Mouse (Mus musculus) lung, adult 18-20 months (tissue): ENCODE results near the gene Ifrd2.

Experiments used
- DNase-seq, 2 experiments: peaks; one replicate each; pipeline ENCODE4 v3.0.0; 2022; ENCODE audit warnings: mixed read lengths in 2 of 2

The Ifrd2 gene

GRCm38 (mm10) chr9:107625351-107626128, 38.1 kb downstream of the Ifrd2 start:
- DNase-seq: no peak

- DNase-seq: no peak
Observed at GRCm38 (mm10) chr9:107626158-107626843, 38.9 kb downstream of the Ifrd2 start.

GRCm38 (mm10) chr9:107626844-107627277, 39.4 kb downstream of the Ifrd2 start:
- peak; percentile 77 to 88 for DNase-seq

DNA sequence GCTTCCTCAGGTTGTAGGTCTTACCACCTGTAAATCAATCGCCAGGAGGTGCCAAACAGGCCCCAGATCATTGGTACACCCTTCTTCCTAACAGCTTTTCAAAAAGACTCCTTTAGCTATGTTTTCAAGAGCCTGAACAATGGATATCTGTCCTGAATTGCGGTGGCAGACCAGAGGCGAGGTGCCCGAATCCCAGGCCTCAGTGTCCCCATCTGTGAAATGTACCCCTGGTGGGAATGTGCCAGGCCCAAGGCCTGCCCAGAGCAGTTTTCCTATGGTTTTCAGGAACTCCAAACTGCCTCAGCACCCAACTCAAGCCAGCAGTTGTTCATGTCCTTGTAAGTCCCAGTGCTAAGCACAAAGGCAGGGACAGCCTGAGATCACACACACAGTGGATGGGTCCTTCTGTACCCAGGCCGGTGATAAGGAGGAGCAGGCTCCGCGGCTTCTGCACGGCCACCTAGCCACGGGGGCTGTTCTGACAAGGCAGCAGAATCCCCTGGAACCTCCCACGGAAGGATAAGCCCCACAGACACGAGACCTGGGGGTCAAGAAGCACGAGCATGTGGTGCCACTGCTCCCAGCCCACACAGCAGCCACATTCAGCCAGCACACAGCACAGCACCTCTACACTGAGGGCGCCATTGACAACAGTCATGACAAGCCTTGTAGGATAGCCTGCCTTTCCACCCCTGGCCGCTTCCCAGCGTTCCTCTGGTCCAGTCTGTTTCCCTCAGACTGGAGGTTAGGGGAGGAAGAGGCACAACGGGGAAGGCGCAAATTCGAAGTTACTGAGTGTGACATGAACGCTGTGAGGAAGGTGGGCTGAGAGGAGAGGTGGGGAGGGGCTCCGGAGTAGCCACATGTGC, 40.2 kb downstream of the Ifrd2 start:
- no peak for DNase-seq

GRCm38 (mm10) chr9:107628721-107629410, 41.4 kb downstream of the Ifrd2 start:
- DNase-seq: peak; percentile 72 to 73

DNA sequence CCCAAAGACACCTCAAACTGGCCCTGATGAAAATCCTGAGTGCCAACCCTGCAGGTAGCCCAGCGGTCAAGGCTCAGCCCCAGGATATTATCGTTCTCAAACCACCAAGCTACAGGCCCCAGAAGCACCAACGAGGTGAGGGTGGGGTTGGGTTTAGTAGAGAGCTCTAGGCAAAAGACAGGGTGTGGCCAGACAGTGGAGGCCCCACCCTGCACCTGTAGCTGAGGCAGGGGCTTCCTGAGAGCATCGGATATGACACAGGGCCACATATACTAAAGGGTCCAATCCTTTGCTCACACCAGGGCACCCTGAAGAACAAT, 41.9 kb downstream of the Ifrd2 start:
- no peak for DNase-seq

- DNase-seq: no peak
Observed at GRCm38 (mm10) chr9:107629901-107630425, 42.5 kb downstream of the Ifrd2 start.

DNA sequence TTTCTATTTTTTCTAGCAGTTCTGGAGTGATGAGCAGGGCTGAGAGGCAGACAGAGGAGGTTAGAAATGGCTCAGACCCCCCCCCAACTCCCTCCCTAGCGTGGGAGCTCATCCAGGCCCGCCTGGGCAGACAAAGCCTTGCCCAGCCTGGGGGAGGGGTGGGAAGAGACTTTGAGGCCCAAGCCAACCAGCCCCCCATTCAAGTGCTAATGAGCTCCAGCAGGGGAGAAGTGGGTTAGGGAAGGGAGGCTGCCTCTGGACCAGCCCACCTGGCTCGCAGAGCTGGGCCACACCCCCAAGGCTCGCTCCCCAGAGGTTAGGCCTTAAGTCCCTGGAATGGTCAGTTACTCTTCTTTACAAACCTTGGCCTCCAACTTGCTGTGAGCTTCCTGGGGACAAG, 43.1 kb downstream of the Ifrd2 start:
- no peak for DNase-seq

DNA sequence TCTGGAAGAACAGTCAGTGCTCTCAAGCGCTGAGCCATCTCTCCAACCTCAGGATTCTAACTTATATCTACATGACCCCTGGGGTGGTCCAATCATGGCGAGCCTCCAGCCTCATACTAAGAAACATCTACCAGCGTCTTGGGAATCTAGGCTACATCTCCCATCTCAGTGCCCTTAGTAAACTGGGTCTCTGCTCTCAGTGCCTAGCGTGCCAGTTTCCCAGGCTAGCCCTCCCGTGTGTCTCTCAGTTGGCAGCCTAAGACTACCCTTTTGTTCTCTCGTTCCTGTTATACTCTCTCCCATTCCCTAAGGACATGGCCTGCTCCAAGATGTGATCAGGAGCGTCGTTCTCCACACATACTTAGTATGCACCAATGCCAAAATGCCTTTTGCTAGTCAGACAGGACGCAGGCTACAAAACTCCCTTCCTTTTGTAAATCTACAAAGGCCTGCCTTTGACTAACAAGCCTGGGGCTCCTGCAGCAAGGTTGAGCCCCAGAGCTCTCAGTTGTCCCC, 43.9 kb downstream of the Ifrd2 start:
- DNase-seq: no peak

- DNase-seq: no peak
Observed at GRCm38 (mm10) chr9:107631861-107632260, 44.4 kb downstream of the Ifrd2 start.

GRCm38 (mm10) chr9:107632478-107632877, 45.0 kb downstream of the Ifrd2 start:
- DNase-seq: peak; percentile 79 to 84

GRCm38 (mm10) chr9:107633091-107633660, 45.7 kb downstream of the Ifrd2 start:
- peak; percentile 88 to 91 for DNase-seq

DNA sequence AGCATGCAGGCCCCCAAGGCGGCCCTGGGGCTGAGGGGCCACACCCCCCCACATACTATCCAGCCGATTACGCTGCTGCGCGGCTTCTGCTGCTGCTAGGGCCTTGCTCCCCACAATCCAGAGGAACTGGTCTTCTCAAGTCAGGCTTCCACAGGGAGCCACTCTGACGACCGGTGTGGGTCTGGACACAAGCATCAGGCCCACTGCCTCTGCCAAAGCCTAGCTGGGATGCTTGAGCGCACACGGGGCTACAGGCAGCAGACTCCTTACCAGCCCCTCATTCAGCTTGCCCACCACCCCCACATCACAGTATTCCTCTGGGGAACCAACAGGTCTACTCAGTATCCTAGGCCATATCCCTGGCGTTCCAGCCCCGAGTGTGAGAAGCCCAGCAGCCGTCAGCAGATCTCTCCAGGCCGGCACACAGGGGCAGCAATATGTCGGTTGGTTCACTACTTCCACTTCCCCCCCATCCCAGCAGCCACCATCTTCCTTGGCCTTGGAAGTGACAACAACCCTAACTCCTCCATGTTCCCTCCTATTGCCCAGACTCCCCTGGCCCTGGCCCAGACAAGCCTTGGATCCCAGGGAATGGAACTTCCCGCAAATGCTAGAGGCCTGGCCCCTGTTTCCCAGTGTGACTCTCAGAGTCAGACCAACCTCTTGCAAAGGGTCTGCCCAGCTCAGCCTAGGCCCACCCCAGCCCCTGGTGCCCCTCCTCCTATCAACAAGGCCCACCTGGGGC, 46.4 kb downstream of the Ifrd2 start:
- DNase-seq: no peak

GRCm38 (mm10) chr9:107634406-107635278, 47.2 kb downstream of the Ifrd2 start:
- DNase-seq: no peak

DNA sequence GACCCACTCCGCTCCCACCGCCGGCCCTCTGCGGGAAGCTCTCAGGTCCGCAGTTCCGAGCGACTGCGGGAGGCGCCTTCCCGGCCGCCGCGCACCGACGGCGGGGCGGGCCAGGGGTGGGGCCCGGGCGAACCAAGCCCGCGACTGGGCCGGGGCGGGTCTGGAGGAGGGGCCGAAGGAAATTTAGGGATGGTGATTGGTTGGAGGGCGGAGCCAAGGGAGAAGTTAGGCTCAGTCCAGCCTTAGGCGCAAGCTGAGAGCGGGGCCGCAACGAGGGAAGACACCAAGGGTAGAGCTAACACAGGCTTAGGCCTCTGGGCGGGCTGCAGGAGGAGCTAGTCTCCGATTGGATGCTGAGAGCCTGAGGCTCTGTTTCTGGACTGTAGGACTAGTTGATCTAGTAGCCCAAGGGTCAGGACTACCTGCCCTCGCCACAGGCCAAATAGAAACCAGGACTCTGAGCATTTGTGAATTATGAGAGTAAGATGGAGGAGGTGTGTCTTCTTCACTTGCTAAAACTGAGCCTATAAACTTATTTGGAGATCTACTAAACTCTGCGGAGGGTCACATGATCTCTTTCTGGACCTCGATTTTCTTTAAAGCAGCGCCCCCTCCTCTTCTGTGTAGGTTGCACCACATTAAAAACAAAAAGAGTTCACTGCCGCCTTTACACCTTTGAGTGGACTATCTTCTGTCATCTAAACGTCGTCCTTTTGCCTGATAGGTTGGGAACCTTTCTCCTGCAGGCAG, 48.0 kb downstream of the Ifrd2 start, which contains the start of gene Gnai2:
TSS of gene Gnai2 (minus strand) at position 89 of the 750 bp plus-strand sequence.
- peak; percentile 99 for DNase-seq

DNA sequence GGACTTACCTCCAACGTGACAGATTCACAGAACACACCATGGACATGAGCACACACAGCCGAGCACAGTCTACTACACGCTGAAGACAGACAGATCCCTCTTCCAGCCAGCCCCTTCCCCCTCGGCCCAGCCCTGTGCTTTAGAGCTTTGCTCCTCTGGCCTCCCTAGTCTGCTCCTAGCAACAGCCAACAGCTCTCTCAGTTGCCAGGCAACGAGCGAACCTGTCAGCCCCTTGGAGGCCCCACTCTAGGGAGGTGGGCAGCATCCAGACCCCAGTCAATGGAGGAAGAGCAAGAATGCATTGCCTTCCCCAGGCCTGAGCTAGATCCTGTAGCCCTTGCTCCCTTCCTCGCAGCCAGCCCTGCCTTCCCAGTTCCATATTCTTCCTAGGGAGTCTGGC, 49.6 kb downstream of the Ifrd2 start:
- no peak for DNase-seq

GRCm38 (mm10) chr9:107640257-107640772, 52.9 kb downstream of the Ifrd2 start:
- DNase-seq: peak; percentile 50 to 53

DNA sequence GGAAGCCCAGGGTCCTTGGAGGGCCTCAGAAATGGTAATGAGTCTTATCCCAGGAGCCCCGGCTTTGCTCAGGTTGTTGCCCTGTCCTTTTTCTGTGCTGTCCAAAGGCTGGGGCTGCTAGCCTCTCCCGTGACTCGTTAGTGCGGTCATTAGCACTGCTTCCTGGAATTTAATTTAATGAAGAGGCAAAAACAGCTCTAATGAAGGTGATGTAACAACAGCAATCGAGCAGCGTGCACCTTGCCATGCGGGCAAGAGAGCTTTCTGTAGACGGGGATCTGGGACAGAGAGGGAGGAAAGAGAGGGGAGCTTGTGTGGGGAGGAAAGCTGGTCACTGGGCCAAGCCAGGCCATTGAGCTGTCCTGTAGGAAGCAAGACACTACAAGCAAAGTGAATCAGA, 54.2 kb downstream of the Ifrd2 start:
- DNase-seq: no peak
